Mouse (Mus musculus) heart, adult 18-20 months (tissue): ENCODE data around the gene Atf2. TPM values are rescaled to one million over a fixed set of nuclear protein-coding genes. Genes with fewer than 3 reads are reported as not detected.
"Not testable (repeated sequence)": the region's sequence is repeated elsewhere in the genome, so short reads cannot be mapped to it uniquely, and the experiment has no call there.

Experiments
- DNase-seq, 2 experiments: peaks; one replicate each; pipeline ENCODE4 v3.0.0; 2021 to 2022; ENCODE audit warnings: mixed read lengths in 1 of 2
- long read RNA-seq, 2 experiments: library from polyadenylated mRNA; stranded (forward); transcript quantifications; one replicate each; pipeline ENCODE4 v2.0.0; 2021
- total RNA-seq, 2 experiments: library from RNA; stranded (reverse); gene quantifications; 2 replicates each; pipeline ENCODE4 v1.2.3; 2021

Gene Atf2
- total RNA-seq = 10 to 100 TPM; 40.5 to 46.1 TPM
- long read RNA-seq, experiment 1, full-length matches to known transcripts = 5 of 10 reads
- long read RNA-seq, experiment 1, partial matches to known transcripts = 1 of 10 reads
- long read RNA-seq, experiment 1, other reads (novel, unspliced or antisense) = 4 of 10 reads
- long read RNA-seq, experiment 2, full-length matches to known transcripts = 4 of 5 reads
- long read RNA-seq, experiment 2, partial matches to known transcripts = 0 of 5 reads
- long read RNA-seq, experiment 2, other reads (novel, unspliced or antisense) = 1 of 5 reads

GRCm38 (mm10) chr2:73892464-73893296, at the start of gene Atf2:
Gene Atf2 (minus strand): TSS chr2:73892639.
- DNase-seq = peak; percentile 99

GRCm38 (mm10) chr2:73941281-73941680, 48.8 kb upstream of the Atf2 start:
- DNase-seq = no peak

- no peak for DNase-seq
Measured at GRCm38 (mm10) chr2:73940471-73940870, 48.0 kb upstream of the Atf2 start.

GRCm38 (mm10) chr2:73938896-73939295, 46.5 kb upstream of the Atf2 start:
- no peak for DNase-seq

- no peak for DNase-seq
Measured at GRCm38 (mm10) chr2:73932676-73933313, 40.4 kb upstream of the Atf2 start.

- no peak for DNase-seq
Measured at GRCm38 (mm10) chr2:73927711-73928110, 35.3 kb upstream of the Atf2 start.

GRCm38 (mm10) chr2:73925539-73925938, 33.1 kb upstream of the Atf2 start:
- DNase-seq = no peak

- peak; percentile 28 to 30 for DNase-seq
Measured at GRCm38 (mm10) chr2:73925089-73925488, 32.6 kb upstream of the Atf2 start.

GRCm38 (mm10) chr2:73919642-73920041, 27.2 kb upstream of the Atf2 start:
- DNase-seq = peak in 1 of 2 experiments; percentile 20

GRCm38 (mm10) chr2:73912264-73912663, 19.8 kb upstream of the Atf2 start:
- no peak for DNase-seq

- peak; percentile 94 to 96 for DNase-seq
Measured at GRCm38 (mm10) chr2:73911175-73911700, 18.8 kb upstream of the Atf2 start, which contains the start of gene Atp5g3. Gene Atp5g3 (minus strand): TSS chr2:73911326.

GRCm38 (mm10) chr2:73910571-73911174, 18.2 kb upstream of the Atf2 start:
- peak; percentile 58 to 68 for DNase-seq

GRCm38 (mm10) chr2:73909116-73909515, 16.7 kb upstream of the Atf2 start:
- no peak for DNase-seq

GRCm38 (mm10) chr2:73904679-73905078, 12.2 kb upstream of the Atf2 start:
- DNase-seq = not testable (repeated sequence)

GRCm38 (mm10) chr2:73903536-73903935, 11.1 kb upstream of the Atf2 start:
- no peak for DNase-seq

- DNase-seq = not testable (repeated sequence)
Measured at GRCm38 (mm10) chr2:73902328-73902727, 9.9 kb upstream of the Atf2 start.

- no peak for DNase-seq
Measured at GRCm38 (mm10) chr2:73901169-73901568, 8.7 kb upstream of the Atf2 start.

GRCm38 (mm10) chr2:73900364-73900763, 7.9 kb upstream of the Atf2 start:
- DNase-seq = no peak

GRCm38 (mm10) chr2:73896919-73897318, 4.5 kb upstream of the Atf2 start:
- DNase-seq = not testable (repeated sequence)

- no peak for DNase-seq
Measured at GRCm38 (mm10) chr2:73893473-73894270, 1.2 kb upstream of the Atf2 start.
